Mouse (Mus musculus) layer of hippocampus, postnatal 25 days (tissue): ENCODE measurements around the gene Trabd. TPM values are rescaled to one million over a fixed set of nuclear protein-coding genes. Genes with fewer than 3 reads are reported as not detected.

Experiments used
- DNase-seq, 2 experiments: peaks; one replicate each; pipeline ENCODE4 v3.0.0; 2022; ENCODE audit warnings: mixed read lengths in 2 of 2, low spot score in 1 of 2; ENCODE audit errors: extremely low spot score in 1 of 2
- total RNA-seq, 2 experiments: library from RNA; stranded (reverse); gene quantifications; 2 replicates each; pipeline ENCODE4 v1.2.3; 2021

The Trabd gene
- total RNA-seq, 2 experiments from 2014 or later = 20.5 to 21.2 TPM

GRCm38 (mm10) chr15:89075478-89076147, 689 bp downstream of the Trabd start:
- DNase-seq = peak; percentile 72 to 82

GRCm38 (mm10) chr15:89076156-89076731, 1.3 kb downstream of the Trabd start:
- DNase-seq = no peak

GRCm38 (mm10) chr15:89078208-89078836, 3.4 kb downstream of the Trabd start:
- DNase-seq = no peak

DNA sequence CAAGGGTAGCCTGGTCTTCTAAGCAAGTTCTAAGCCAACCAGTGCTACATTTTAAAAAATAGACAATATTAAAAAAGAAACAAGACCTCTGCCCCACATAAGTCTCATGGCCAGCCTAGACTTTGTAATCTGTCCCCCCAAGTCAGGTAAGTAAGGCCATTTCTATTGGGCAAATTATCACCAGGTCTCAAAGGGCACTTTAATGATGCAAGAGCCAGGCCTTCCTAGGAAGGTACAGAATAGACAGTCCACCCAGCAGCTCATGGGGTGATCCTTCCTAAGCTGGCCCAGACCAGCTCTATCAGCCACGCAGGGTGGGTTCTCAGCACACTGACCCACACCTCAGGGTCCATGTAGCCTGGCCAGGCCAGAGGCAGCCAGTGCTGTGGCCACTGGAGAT, 9.0 kb downstream of the Trabd start:
- DNase-seq = no peak

GRCm38 (mm10) chr15:89084826-89085225, 9.9 kb downstream of the Trabd start:
- no peak for DNase-seq

DNA sequence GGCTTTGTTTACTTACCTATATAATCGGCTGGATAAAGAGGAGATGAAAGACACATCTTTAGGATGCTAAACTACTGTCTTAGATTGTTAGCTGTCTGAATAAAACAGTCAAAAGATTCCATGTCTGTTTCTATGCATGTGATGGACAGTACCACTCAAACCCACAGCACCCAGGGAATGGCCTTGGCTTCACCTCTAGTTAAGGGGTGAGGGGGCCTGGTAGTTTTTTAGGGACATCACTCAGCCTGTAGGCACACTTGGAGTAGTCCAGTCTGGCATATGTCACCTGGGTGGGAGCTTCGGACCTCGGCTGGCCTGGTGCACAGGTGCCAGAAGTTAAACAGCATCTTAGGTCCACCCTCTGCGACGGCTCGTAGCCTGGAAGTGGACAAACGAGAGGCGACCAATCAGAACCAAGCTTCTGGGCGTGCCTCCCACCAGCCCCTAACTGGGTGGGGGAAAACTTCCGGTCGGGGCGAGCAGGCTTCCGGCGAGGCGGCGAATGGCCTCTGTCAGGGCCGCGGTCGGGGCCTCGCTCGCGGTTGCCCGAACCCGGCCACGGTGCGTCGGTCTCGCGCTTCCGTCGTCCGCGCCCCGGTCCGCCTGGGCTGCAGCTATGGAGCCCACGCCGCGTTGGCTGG, 13.8 kb downstream of the Trabd start, which contains the start of gene Selenoo:
Gene Selenoo (plus strand): TSS at position 478 of the 641 bp plus-strand sequence.
- DNase-seq = peak; percentile 79 to 81

DNA sequence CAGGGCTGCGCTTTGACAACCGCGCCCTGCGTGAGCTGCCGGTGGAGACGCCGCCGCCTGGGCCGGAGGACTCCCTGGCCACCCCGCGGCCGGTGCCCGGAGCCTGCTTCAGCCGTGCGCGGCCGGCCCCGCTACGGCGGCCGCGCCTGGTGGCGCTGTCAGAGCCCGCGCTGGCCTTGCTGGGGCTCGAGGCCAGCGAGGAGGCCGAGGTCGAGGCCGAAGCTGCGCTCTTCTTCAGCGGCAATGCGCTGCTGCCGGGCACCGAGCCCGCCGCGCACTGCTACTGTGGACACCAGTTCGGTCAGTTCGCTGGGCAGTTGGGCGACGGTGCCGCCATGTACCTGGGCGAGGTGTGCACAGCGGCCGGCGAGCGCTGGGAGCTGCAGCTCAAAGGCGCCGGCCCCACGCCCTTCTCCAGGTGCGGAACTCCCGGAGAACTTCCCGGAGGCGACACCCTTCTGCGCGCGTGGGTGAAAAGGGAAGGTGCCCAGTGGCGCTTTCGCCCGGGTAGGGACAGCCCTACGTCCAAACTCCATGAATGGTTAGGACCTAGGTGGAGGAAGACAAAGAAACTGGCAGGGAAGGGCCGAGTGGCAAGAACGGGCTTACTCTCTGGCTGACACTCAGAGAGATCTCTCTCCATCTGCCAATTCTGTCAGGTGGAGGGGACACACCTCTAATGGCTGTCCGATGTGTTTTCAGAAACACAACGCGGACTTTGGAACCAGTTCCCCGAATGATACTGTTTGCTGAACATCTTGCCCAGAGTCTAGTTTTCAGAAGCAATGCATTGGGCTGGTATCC, 14.5 kb downstream of the Trabd start:
- DNase-seq = no peak

GRCm38 (mm10) chr15:89090662-89091061, 15.7 kb downstream of the Trabd start:
- no peak for DNase-seq

GRCm38 (mm10) chr15:89092181-89092580, 17.3 kb downstream of the Trabd start:
- no peak for DNase-seq

GRCm38 (mm10) chr15:89097450-89097849, 22.5 kb downstream of the Trabd start:
- DNase-seq = no peak

GRCm38 (mm10) chr15:89098616-89099015, 23.7 kb downstream of the Trabd start:
- no peak for DNase-seq

- no peak for DNase-seq
Observed at GRCm38 (mm10) chr15:89100823-89101222, 25.9 kb downstream of the Trabd start.

- DNase-seq = no peak
Observed at GRCm38 (mm10) chr15:89102646-89103045, 27.7 kb downstream of the Trabd start.

GRCm38 (mm10) chr15:89103921-89104320, 29.0 kb downstream of the Trabd start:
- DNase-seq = no peak

DNA sequence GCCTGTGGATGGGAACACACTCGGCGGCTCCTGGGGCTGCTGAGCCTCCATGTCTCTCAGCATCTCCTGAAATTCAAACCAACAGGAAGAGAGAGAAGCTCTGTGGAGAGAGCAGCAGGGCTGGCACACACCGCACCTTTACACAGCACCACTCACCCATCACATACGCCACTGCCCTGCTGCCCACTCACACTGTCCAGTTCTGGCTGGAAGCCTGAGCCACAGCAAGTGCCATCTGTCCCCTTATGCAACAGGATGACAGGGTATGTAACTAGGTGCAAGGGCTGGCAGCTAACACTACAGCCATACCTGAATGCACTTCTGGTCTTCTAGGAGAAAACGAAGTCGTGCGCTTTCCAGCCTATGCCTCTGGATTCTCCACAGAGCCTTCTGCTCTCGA, 29.5 kb downstream of the Trabd start:
- no peak for DNase-seq

- no peak for DNase-seq
Observed at GRCm38 (mm10) chr15:89106073-89106472, 31.1 kb downstream of the Trabd start.

DNA sequence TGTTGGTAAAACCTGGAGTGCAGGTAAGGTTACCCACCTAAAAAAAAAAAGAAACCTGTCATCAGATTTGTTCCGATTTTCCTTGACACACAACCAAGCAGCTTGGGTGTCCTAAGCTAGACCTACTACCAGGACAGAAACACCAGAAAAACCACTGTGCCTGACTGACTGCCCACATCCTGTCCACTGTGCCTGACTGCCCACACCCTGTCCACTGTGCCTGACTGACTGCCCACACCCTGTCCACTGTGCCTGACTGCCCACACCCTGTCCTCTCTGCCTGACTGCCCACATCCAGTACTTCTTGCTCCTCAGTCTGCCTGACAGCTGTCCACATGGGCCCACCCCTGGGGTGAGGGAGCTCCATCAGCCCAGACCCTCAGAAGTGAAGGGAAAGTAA, 32.1 kb downstream of the Trabd start:
- no peak for DNase-seq

GRCm38 (mm10) chr15:89110147-89110546, 35.2 kb downstream of the Trabd start:
- no peak for DNase-seq

DNA sequence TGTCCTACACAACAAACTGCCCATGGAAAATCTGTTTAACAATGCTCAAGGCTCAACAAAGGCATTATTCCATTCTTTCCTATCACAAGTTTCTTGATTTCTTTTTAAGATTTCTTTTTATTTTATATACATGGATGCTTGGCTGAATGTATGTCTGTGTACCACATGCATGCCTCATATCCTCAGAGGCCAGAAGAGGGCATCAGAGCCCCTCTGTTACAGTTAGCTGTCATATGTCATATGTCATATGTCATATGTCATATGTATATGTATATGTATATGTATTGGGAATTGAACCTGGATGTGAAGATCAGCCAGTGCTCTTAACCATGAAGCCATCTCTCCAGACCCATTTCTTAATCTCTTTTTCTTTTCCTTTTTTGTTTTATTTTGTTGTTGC, 43.1 kb downstream of the Trabd start:
- no peak for DNase-seq

DNA sequence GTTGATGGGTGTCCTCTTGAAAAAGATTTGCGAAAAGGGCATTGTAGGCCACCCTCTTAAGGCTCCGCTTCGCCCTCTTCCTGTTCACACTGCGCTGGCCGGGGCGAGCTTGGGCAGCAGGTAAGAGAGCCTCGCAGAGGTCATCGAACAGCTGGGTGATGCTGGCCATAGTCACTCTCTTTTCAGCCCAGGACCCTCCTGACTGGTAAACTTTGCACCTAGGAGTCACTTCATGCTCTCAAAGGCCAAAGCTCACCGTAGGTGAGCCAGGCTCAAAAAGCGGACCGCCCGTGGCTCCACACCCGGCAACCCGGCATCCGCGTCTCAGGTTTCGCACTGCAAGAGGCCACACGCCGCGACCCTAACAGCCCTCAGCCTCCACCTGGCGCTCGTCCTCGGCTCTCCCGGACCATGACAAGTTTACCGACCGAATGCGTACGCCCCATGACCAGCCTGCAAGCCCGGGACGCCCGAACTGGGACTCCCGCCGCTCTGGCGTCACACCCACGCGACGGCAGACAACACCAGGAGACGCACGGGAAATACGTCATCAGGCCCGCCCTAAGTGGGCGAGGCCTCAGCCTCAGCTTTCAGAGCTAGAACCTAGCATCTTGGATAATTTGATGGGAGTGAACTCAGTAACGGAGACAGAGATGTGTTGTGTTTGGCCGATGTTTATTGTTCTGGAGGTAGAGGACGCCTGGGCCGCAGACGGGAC, 47.9 kb downstream of the Trabd start, which contains the start of gene Tubgcp6:
Gene Tubgcp6 (minus strand): TSS at position 464 of the 718 bp plus-strand sequence.
- DNase-seq = peak; percentile 95 to 97
